ENCODE assay signal across 8 mouse cellular contexts in genomic region chrX:51076744-51077143, GRCm38 (mm10). TPM values are rescaled to one million over a fixed set of nuclear protein-coding genes. Genes with fewer than 3 reads are reported as not detected.
DNase-seq lines count a peak whose midpoint lies in the region; ATAC-seq and TF ChIP-seq lines count a peak whose summit lies in the region.

No protein-coding gene starts in this region.

- intact Hi-C loops in left cerebral cortex, adult 2 months (cut with DNase I), result no loop called here

- H3K36me3 ChIP-seq in E14TG2a.4 (ENCODE audit: insufficient read depth, low read length), result no peaks in the 10 kb centered on the region

- no peaks in the 10 kb centered on the region for H3K9me3 ChIP-seq in E14TG2a.4 (ENCODE audit: low read length)

- H3K4me3 ChIP-seq in left cerebral cortex, adult 2 months, result no peak overlapping the region
- no peak overlapping the region for H3K4me3 ChIP-seq in E14TG2a.4 (replicated peaks; ENCODE audit: low read length)

- no peak for ATAC-seq in cerebellum, adult (ENCODE audit: insufficient number of reproducible peaks, low FRiP score, low TSS enrichment)
- ATAC-seq in megakaryocyte, adult 5-6 weeks (ENCODE audit: poor library complexity, severe bottlenecking), result peak; percentile 74
- no peak for ATAC-seq in erythroid progenitor cell, adult 5-6 weeks (replicated peaks; ENCODE audit: low FRiP score, poor library complexity, severe bottlenecking)

- no peak overlapping the region for H3K27ac ChIP-seq in left cerebral cortex, adult 2 months

- DNase-seq in cerebellum, adult 8-10 months, result peak; percentile 5
- DNase-seq in left cerebral cortex, adult 2 months (ENCODE audit: extremely low spot score in 1 of 2, low spot score in 2 of 2), result no peak
- DNase-seq in left cerebral cortex, adult 11 months (ENCODE audit: low spot score), result no peak
- DNase-seq in embryo, embryonic 11 days, result peak; percentile 34

- peak; percentile 49 for TF ChIP-seq CTCF in left cerebral cortex, adult 2 months (IDR thresholded peaks at IDR 0.05)
- TF ChIP-seq CTCF in E14TG2a.4 (conservative IDR thresholded peaks at IDR 0.05; ENCODE audit: low read length), result peak; percentile 88

- H3K4me1 ChIP-seq in E14TG2a.4 (replicated peaks; ENCODE audit: low read depth, low read length), result no peaks in the 10 kb centered on the region

- no peaks in the 10 kb centered on the region for H3K27me3 ChIP-seq in E14TG2a.4 (ENCODE audit: insufficient read depth, low read length)

RNA-seq across cellular contexts. Expression of gene Rap2c, which starts 58.9 kb away (rescaled TPM):
- total RNA-seq in left cerebral cortex, adult 2 months (2021), result 10 to 100 TPM; 27.0 to 28.7 TPM
- 56.3 and 56.4 TPM in 2 replicates for total RNA-seq in megakaryocyte, adult 5-6 weeks (2015)
- 45.0 and 47.0 TPM in 2 replicates for total RNA-seq in megakaryocyte, adult 5-6 weeks (2017)
- 10.1 and 11.2 TPM in 2 replicates for total RNA-seq in erythroid progenitor cell, adult 5-6 weeks (2015; ENCODE audit: low replicate concordance)
- total RNA-seq in erythroid progenitor cell, adult 5-6 weeks (2017; ENCODE audit: low replicate concordance), result 4.8 and 11.3 TPM in 2 replicates

Comparison
In these comparisons a context has a peak if more than half of its experiments do, and no peak if none do; other contexts are left out.
1. DNase-seq: peak in cerebellum, adult 8-10 months (single experiment) and embryo, embryonic 11 days (single experiment); none in left cerebral cortex, adult 2 months (0 of 2) and left cerebral cortex, adult 11 months (single experiment).